Mouse (Mus musculus): ENCODE results near the gene Ddx5.
"Not testable (repeated sequence)": the region's sequence is repeated elsewhere in the genome, so short reads cannot be mapped to it uniquely, and the experiment has no call there.

Gene Ddx5

GRCm38 (mm10) chr11:106788026-106788774 lies 785 bp downstream of the Ddx5 start:
- peak; percentile 98 to 100 for DNase-seq

GRCm38 (mm10) chr11:106787131-106788025 lies 1.6 kb downstream of the Ddx5 start:
- peak; percentile 93 to 94 for DNase-seq

- DNase-seq, result no peak
These were observed 3.9 kb downstream of the Ddx5 start for GRCm38 (mm10) chr11:106785043-106785442.

- no peak for DNase-seq
These were observed 4.5 kb downstream of the Ddx5 start for GRCm38 (mm10) chr11:106784476-106784875.

- DNase-seq, result no peak
These were observed 5.9 kb downstream of the Ddx5 start for GRCm38 (mm10) chr11:106782841-106783764.

GRCm38 (mm10) chr11:106782271-106782670 lies 6.7 kb downstream of the Ddx5 start:
- DNase-seq, result not testable (repeated sequence)

- DNase-seq, result no peak
These were observed 8.3 kb downstream of the Ddx5 start for GRCm38 (mm10) chr11:106780590-106781220.

- no peak for DNase-seq
These were observed 8.9 kb downstream of the Ddx5 start for GRCm38 (mm10) chr11:106780089-106780425.

- peak; percentile 93 to 95 for DNase-seq
These were observed 9.4 kb downstream of the Ddx5 start, which contains the start of gene Polg2 for GRCm38 (mm10) chr11:106779388-106780088. Polg2 (minus strand) TSS chr11:106779537.

- DNase-seq, result no peak
These were observed 10.2 kb downstream of the Ddx5 start for GRCm38 (mm10) chr11:106778589-106779387.

- DNase-seq, result no peak
These were observed 10.9 kb downstream of the Ddx5 start for GRCm38 (mm10) chr11:106778132-106778531.

GRCm38 (mm10) chr11:106777395-106777794 lies 11.6 kb downstream of the Ddx5 start:
- no peak for DNase-seq

- peak in 1 of 2 experiments; percentile 38 for DNase-seq
These were observed 12.0 kb downstream of the Ddx5 start for GRCm38 (mm10) chr11:106776960-106777359.

- DNase-seq, result no peak
These were observed 15.9 kb downstream of the Ddx5 start for GRCm38 (mm10) chr11:106773061-106773460.

GRCm38 (mm10) chr11:106770195-106770974 lies 18.6 kb downstream of the Ddx5 start:
- peak in 1 of 2 experiments; percentile 40 for DNase-seq

GRCm38 (mm10) chr11:106767516-106767915 lies 21.5 kb downstream of the Ddx5 start:
- DNase-seq, result no peak

GRCm38 (mm10) chr11:106766611-106767162 lies 22.3 kb downstream of the Ddx5 start:
- no peak for DNase-seq

- no peak for DNase-seq
These were observed 26.2 kb downstream of the Ddx5 start for GRCm38 (mm10) chr11:106762800-106763185.

- peak; percentile 66 to 81 for DNase-seq
These were observed 26.7 kb downstream of the Ddx5 start for GRCm38 (mm10) chr11:106762139-106762799.

Data from lung, postnatal 4 days (tissue).